Mouse (Mus musculus) intestine, postnatal 0 days (tissue): ENCODE data around the gene Padi3. TPM values are rescaled to one million over a fixed set of nuclear protein-coding genes. Genes with fewer than 3 reads are reported as not detected.

ENCODE experiments used
- ATAC-seq: fragments of 200-750 bp; cut with Nextera tagmentation; 2 replicates; pipeline ENCODE4 v1.8.0; 2017; ENCODE audit warnings: mild to moderate bottlenecking, moderate TSS enrichment, moderate library complexity
- H3K27ac ChIP-seq: fragments of 300-500 bp; sonication (generic); 2 replicates; pipeline ENCODE4 v1.5.1; 2014; ENCODE audit warnings: mild to moderate bottlenecking, low read depth, low read length, moderate library complexity
- H3K27me3 ChIP-seq: fragments of 300-500 bp; sonication (generic); replicated peaks from 2 replicates; pipeline ENCODE4 v1.6.1; 2014; ENCODE audit warnings: low read length, mixed read lengths; ENCODE audit not compliant: control insufficient read depth, insufficient read depth
- H3K36me3 ChIP-seq: fragments of 300-500 bp; sonication (generic); 2 replicates; pipeline ENCODE4 v1.6.1; 2014; ENCODE audit warnings: mild to moderate bottlenecking, moderate library complexity; ENCODE audit not compliant: control insufficient read depth, insufficient read depth
- H3K4me1 ChIP-seq: fragments of 300-500 bp; sonication (generic); replicated peaks from 2 replicates; pipeline ENCODE4 v1.6.1; 2014; ENCODE audit warnings: antibody characterized with exemption, low read length, mixed read lengths; ENCODE audit not compliant: control insufficient read depth, insufficient read depth
- H3K4me2 ChIP-seq: fragments of 300-500 bp; sonication (generic); replicated peaks from 2 replicates; pipeline ENCODE4 v1.6.1; 2014; ENCODE audit warnings: low read depth, mild to moderate bottlenecking, moderate library complexity
- H3K4me3 ChIP-seq: fragments of 300-500 bp; sonication (generic); 2 replicates; pipeline ENCODE4 v1.5.1; 2014; ENCODE audit warnings: low read depth, low read length
- H3K9ac ChIP-seq: fragments of 300-500 bp; sonication (generic); 2 replicates; pipeline ENCODE4 v1.6.1; 2014; ENCODE audit warnings: mild to moderate bottlenecking, low read depth, low read length
- H3K9me3 ChIP-seq: fragments of 300-500 bp; sonication (generic); 2 replicates; pipeline ENCODE4 v1.6.1; 2016; ENCODE audit warnings: mixed run types; ENCODE audit not compliant: control insufficient read depth
- CTCF ChIP-seq: sonication (generic); IDR thresholded peaks from 2 replicates; pipeline ENCODE4 v1.5.1; 2016; ENCODE audit warnings: low read depth, mild to moderate bottlenecking, control low read depth, antibody characterized with exemption, moderate library complexity
- WGBS: fragments of 180-500 bp; shearing (Covaris S2); extraction: QIAGEN DNeasy Blood & Tissue Kit; methylation state at CpG from one replicate; pipeline ENCODE4 v1.1.7; 2014; 5-methylcytosine and 5-hydroxymethylcytosine counted together
- polyA plus RNA-seq: library from polyadenylated mRNA; unstranded; fragments of >200 nt; fragmentation: Nextera tagmentation; extraction: Ambion mirVana; gene quantifications from 2 replicates; pipeline ENCODE4 v1.2.1, GENCODE M21; 2015

Gene Padi3
- polyA plus RNA-seq, 1 experiment from 2014 or later: 0.83 TPM

- Histone ChIP-seq H3K4me2 (no peak overlapping the region), H3K9ac (no peak overlapping the region), H3K36me3 (no peaks in the 10 kb centered on the region), H3K27ac (no peak overlapping the region), H3K27me3 (no peaks in the 10 kb centered on the region), H3K9me3 (no peaks in the 10 kb centered on the region), H3K4me3 (no peak overlapping the region), H3K4me1 (0 out of 2 replicates have a peak, but pooled peaks cover 2% of the 10 kb centered on the region)
- WGBS: 52% methylated on average over 8 of the region's 8 CpGs
- no peak for ATAC-seq
- TF ChIP-seq CTCF: no peak
Measured at GRCm38 (mm10) chr4:140853626-140854025, 43.2 kb upstream of the Padi3 start.

GRCm38 (mm10) chr4:140849310-140849709 is 38.9 kb upstream of the Padi3 start:
- no peak for TF ChIP-seq CTCF
- Histone ChIP-seq H3K36me3 (no peaks in the 10 kb centered on the region), H3K4me2 (no peak overlapping the region), H3K27me3 (no peaks in the 10 kb centered on the region), H3K4me3 (no peak overlapping the region), H3K4me1 (0 out of 2 replicates have a peak, but pooled peaks cover under 1% of the 10 kb centered on the region), H3K27ac (no peak overlapping the region), H3K9ac (no peak overlapping the region), H3K9me3 (no peaks in the 10 kb centered on the region)
- ATAC-seq: no peak
- 84% methylated on average over 11 of the region's 11 CpGs for WGBS

DNA sequence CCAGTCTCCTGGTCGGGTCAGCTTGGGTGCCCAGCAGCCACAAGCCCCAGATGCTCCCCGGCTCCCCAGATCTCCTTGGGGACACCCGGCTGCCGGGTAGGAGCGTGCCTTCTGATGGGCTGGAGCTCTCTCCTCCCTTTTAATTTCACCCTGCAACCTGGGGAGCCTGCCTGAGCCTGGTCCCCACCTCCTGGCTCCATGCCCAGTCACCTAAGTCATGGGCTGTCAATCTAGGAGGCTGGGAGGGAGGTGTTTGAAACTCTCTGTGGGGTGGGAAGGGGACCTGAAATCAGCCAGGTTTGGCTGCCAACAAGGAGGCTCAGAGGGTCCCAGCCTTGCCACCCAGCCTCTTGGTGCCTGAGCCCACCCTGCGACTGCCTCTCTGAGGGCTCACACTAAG is 35.2 kb upstream of the Padi3 start, which contains the start of gene Padi1:
Gene Padi1 (minus strand): TSS at position 113 of the 400 bp plus-strand sequence.
- H3K9me3 ChIP-seq: no peaks in the 10 kb centered on the region
- WGBS: 70% methylated on average over 6 of the region's 6 CpGs
- no peak for TF ChIP-seq CTCF
- H3K27me3 ChIP-seq: no peaks in the 10 kb centered on the region
- no peak within 1 kb of the TSS for H3K4me2 ChIP-seq
- no peak within 1 kb of the TSS for H3K27ac ChIP-seq
- H3K4me1 ChIP-seq: no peaks in the 10 kb centered on the region
- no peak within 1 kb of the TSS for H3K9ac ChIP-seq
- ATAC-seq: no peak
- no peak within 1 kb of the TSS for H3K4me3 ChIP-seq
- no peaks in the 10 kb centered on the region for H3K36me3 ChIP-seq

GRCm38 (mm10) chr4:140844991-140845390 is 34.5 kb upstream of the Padi3 start:
- WGBS: 52% methylated on average over 4 of the region's 4 CpGs
- Histone ChIP-seq H3K36me3 (no peaks in the 10 kb centered on the region), H3K4me1 (no peaks in the 10 kb centered on the region), H3K4me2 (no peak overlapping the region), H3K9ac (no peak overlapping the region), H3K27me3 (no peaks in the 10 kb centered on the region), H3K4me3 (no peak overlapping the region), H3K27ac (no peak overlapping the region), H3K9me3 (no peaks in the 10 kb centered on the region)
- no peak for TF ChIP-seq CTCF
- no peak for ATAC-seq

DNA sequence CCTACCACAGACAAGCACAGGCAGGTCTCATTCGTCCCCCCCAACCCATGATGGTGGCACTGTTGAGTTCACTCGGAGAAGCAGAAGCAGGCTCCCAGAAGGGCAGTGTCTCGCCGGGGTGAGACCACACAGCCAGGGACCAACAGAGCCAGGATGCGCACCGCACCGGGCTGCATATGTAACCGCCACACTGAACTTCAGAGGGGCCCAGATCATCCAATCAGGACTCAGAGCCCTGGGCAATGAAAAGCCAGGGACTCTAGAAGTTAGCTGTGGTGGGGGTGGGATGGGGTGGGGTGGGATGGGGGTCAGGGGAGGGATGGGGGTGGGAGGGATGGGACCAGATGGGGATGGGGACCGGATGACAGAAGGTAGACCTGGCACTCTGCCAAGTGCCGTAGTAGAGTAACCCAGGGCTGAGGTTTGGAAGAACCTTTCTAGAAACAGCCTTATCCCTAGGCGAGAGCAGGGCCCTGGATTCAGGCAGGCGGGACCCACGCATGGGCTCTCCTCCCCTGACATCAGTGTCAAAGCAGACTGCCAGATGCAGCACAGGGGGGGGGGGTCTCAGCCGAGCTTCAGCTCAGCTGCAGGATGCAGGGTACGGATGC is 33.3 kb upstream of the Padi3 start:
- H3K4me1 ChIP-seq: no peaks in the 10 kb centered on the region
- no peaks in the 10 kb centered on the region for H3K36me3 ChIP-seq
- no peak for TF ChIP-seq CTCF
- H3K4me3 ChIP-seq: no peak overlapping the region
- H3K27ac ChIP-seq: no peak overlapping the region
- H3K27me3 ChIP-seq: no peaks in the 10 kb centered on the region
- H3K4me2 ChIP-seq: no peak overlapping the region
- H3K9ac ChIP-seq: no peak overlapping the region
- WGBS: 76% methylated on average over 15 of the region's 15 CpGs
- H3K9me3 ChIP-seq: no peaks in the 10 kb centered on the region
- no peak for ATAC-seq

DNA sequence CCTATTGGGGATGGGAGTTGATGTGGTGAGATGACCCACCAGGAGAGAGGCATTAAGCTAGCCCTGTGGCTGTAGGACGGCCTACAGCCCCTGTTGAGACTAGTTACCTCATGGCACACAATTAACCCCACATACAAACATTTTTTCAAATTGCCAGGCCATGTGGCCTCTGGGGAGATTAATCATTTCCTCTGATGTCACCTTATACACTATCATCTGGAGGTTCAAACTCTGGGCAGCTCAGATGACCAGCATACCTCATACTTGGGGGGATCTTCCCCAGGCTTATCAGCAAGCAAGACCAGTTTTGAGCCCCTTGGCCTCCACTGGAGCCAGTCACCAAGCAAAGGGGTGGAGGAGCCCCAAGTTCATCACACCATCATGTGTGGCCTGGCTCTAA is 32.5 kb upstream of the Padi3 start:
- no peak for TF ChIP-seq CTCF
- no peak overlapping the region for H3K4me2 ChIP-seq
- no peaks in the 10 kb centered on the region for H3K4me1 ChIP-seq
- no peak overlapping the region for H3K4me3 ChIP-seq
- no peak overlapping the region for H3K9ac ChIP-seq
- no peak for ATAC-seq
- no peaks in the 10 kb centered on the region for H3K9me3 ChIP-seq
- no peaks in the 10 kb centered on the region for H3K27me3 ChIP-seq
- no peaks in the 10 kb centered on the region for H3K36me3 ChIP-seq
- WGBS: 88% methylated on average over 1 of the region's 1 CpGs
- no peak overlapping the region for H3K27ac ChIP-seq
